Mouse (Mus musculus) heart, adult 8-10 months (tissue): Measurements from ENCODE around the gene Ctcfl. TPM values are rescaled to one million over a fixed set of nuclear protein-coding genes. Genes with fewer than 3 reads are reported as not detected.

Experiments
- DNase-seq: peaks from one replicate; pipeline ENCODE4 v3.0.0; 2022; ENCODE audit warnings: low spot score
- total RNA-seq, 4 experiments: library from RNA; stranded (reverse); gene quantifications; 2 replicates each; pipeline ENCODE4 v1.2.4; 2022

Gene Ctcfl
- total RNA-seq, result under 1 TPM in 3 of 4 experiments, not detected in 1; 0.11 to 0.47 (median 0.16) TPM

- no peak for DNase-seq
These were observed at the start of gene Ctcfl for GRCm38 (mm10) chr2:173119023-173119944. TSS of gene Ctcfl (minus strand) at chr2:173119525.

- DNase-seq, result peak; percentile 55
These were observed 49.1 kb upstream of the Ctcfl start for GRCm38 (mm10) chr2:173168411-173168851.

GRCm38 (mm10) chr2:173165357-173165756 is 46.0 kb upstream of the Ctcfl start:
- no peak for DNase-seq

- no peak for DNase-seq
These were observed 45.6 kb upstream of the Ctcfl start for GRCm38 (mm10) chr2:173164946-173165345.

DNA sequence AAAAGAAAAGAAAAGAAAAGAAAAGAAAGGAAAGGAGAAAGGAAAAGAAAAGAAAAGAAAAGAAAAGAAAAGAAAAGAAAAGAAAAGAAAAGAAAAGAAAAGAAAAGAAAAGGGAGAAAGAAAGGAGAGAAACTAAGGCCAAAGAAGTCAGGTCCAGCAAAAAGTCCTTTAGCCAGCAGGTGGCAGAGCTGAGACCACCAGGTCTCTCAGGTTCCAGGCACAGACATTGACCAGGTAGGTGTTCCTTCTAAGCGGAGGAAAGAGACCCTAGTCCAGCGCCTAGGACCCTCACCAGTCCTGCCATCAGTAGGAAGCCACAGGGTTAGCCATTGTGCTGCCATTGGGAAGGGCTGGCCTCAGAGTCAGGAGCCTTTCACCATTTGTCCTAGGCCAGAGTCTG is 45.0 kb upstream of the Ctcfl start:
- DNase-seq, result no peak

DNA sequence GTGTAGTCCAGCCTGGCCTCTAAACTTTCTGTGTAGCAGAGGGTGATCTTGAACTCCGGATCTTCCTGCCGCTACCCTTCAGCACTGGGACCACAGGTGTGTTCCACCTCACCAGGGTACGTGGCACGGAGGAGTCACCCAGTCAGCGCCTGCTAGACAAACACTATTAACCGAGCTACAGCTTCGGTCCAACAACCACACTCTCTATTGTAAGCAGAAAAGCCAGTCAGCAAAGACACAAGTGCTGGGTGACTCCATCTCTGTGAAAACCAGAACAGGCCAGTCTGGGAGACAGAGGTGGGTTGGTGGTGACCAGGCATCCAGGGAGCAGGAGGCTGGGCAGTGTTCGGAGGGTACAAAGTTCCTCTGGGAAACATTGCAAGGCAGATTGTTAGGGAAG is 44.1 kb upstream of the Ctcfl start:
- no peak for DNase-seq

GRCm38 (mm10) chr2:173159354-173160311 is 40.3 kb upstream of the Ctcfl start:
- DNase-seq, result peak; percentile 41

- DNase-seq, result no peak
These were observed 39.2 kb upstream of the Ctcfl start for GRCm38 (mm10) chr2:173158390-173159055.

DNA sequence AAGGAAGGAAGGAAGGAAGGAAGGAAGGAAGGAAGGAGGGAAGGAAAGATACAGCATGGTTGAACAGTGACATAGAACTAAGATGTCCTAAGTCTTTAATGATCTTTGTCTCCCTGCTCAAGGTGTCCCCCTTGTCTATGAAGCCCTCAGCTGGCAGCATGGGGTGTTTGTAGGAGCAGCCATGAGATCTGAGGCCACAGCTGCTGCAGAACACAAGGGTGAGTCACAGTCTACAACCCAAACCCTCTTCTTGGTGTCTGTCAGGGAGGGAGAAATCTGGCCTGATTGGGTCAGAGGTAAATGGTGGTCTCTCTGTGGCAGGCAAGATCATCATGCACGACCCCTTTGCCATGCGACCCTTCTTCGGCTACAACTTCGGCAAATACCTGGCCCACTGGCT is 38.5 kb upstream of the Ctcfl start:
- no peak for DNase-seq

GRCm38 (mm10) chr2:173157376-173157775 is 38.1 kb upstream of the Ctcfl start:
- DNase-seq, result no peak

- no peak for DNase-seq
These were observed 37.6 kb upstream of the Ctcfl start for GRCm38 (mm10) chr2:173156923-173157322.

DNA sequence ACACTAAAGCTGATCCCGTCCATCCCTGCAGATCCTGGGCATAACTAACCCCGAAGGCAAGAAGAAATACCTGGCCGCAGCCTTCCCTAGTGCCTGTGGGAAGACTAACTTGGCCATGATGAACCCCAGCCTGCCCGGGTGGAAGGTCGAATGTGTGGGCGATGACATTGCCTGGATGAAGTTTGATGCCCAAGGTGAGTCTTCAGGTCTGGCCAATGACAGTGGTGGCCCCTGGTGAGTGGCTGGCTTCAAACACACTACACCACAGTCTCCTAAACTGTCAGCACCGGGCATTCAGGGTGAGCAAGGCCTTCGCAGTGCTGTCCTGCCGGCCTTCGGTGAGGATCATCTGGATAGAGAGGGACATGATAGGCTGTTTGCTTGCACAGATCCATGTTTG is 36.6 kb upstream of the Ctcfl start:
- DNase-seq, result no peak

- no peak for DNase-seq
These were observed 35.6 kb upstream of the Ctcfl start for GRCm38 (mm10) chr2:173154962-173155361.

- DNase-seq, result no peak
These were observed 35.2 kb upstream of the Ctcfl start for GRCm38 (mm10) chr2:173154513-173154912.

- DNase-seq, result no peak
These were observed 33.9 kb upstream of the Ctcfl start for GRCm38 (mm10) chr2:173153266-173153665.

GRCm38 (mm10) chr2:173152436-173153151 is 33.3 kb upstream of the Ctcfl start, which contains the start of gene Pck1:
TSS of gene Pck1 (plus strand) at chr2:173153048.
- no peak for DNase-seq

- DNase-seq, result no peak
These were observed 32.5 kb upstream of the Ctcfl start for GRCm38 (mm10) chr2:173151784-173152284.

GRCm38 (mm10) chr2:173151352-173151751 is 32.0 kb upstream of the Ctcfl start:
- DNase-seq, result no peak

- no peak for DNase-seq
These were observed 28.7 kb upstream of the Ctcfl start for GRCm38 (mm10) chr2:173148001-173148400.

DNA sequence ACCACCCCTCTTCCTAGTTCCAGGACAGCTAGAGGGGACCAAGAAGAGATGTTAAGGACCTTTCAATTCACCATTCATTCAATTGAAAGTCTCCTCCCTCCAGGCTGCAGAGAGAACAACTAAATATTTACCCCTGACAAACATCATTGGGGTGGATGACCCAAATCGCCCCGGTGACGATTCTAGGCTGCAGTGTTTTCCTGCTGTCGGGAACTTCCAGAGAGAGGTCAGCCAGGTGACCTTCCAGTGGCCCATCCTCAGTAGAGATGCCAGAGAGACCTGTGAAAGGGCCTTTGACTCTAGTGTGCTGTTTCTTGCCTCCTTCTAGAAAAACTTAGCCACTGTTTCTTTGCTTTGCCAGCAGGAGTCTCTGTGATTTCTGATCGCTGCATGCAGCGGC is 27.4 kb upstream of the Ctcfl start:
- DNase-seq, result no peak

GRCm38 (mm10) chr2:173145808-173146207 is 26.5 kb upstream of the Ctcfl start:
- no peak for DNase-seq
